Mouse (Mus musculus): ENCODE data around the gene Cxcl14. TPM values are rescaled to one million over a fixed set of nuclear protein-coding genes. Genes with fewer than 3 reads are reported as not detected.
A peak's percentile ranks its signal among the peaks of the same experiment; 100 is the strongest.

Gene Cxcl14
- polyA plus RNA-seq (2012; ENCODE audit: insufficient read depth, insufficient read length, missing spikeins), result 0.73 and 1.5 TPM in 2 replicates

DNA sequence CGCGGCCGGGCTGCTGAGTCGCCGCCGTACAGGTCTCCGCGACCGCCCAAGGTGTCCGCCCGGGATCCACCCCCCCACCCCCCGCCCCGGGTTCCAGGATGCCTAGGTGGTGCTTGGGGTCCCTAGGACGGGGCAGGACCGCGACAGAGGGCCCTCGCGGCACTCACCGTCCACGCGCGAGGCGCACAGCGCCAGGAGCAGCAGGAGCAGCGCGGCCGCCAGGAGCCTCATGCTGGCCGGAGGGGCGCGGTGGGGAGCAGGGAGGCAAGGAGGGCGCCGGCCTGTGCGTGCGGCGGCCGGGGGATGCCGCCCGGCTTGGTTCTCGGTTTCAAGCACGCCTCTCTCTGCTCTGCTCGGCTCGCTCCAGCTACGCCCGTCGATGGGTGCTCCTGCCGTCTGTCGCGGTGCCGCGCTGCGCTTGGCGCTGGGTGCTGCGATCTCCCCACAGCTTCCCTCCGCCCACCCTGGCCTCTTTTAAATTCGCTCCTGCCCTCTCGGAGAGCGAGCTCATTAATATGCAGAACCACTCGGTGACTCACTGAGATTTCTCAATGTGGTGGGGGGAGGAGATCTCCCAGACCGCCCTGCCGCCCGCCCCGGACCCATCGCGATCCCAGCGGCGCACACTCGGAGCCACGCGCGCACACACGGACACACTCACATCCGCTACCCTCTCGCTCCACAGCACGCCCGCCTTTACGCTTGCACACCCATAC is at the start of gene Cxcl14:
Gene Cxcl14, minus strand, starts transcription at position 609 of the 716 bp plus-strand sequence.
- TF ChIP-seq CTCF (IDR thresholded peaks at IDR 0.05; ENCODE audit: low read depth, low read length) (no peak), POLR2A (IDR thresholded peaks at IDR 0.05; ENCODE audit: borderline replicate concordance, low read depth, low read length) (no peak)
- H3K27ac ChIP-seq (ENCODE audit: insufficient read depth, low read depth, low read length), result no peak within 1 kb of the TSS

DNA sequence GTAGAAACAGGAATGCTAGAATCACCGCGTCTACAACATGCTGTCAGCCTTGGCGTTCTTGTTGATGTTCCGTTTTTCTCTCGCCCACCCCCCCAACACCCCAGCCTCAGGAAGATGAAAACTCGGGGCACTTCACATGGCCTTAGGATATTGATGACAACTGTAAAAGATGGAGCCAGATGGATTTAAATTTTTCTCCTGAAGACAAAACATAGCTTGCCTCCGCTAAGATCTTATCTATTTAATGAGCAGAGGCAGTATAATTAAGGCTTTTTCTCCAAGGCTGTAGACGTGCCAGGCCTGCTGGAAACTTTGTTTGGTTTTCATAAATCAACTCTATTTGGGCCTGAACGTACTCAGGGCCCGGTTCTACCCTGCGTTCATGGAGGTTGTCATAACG is 48.0 kb upstream of the Cxcl14 start:
- no peak overlapping the region for H3K27ac ChIP-seq (ENCODE audit: insufficient read depth, low read depth, low read length)
- H3K4me3 ChIP-seq (ENCODE audit: insufficient read depth, low read length), result no peak overlapping the region
- H3K4me1 ChIP-seq (ENCODE audit: control insufficient read depth, insufficient read depth, low read length), result no peaks in the 10 kb centered on the region
- TF ChIP-seq CTCF (IDR thresholded peaks at IDR 0.05; ENCODE audit: low read depth, low read length), result no peak
- no peak for TF ChIP-seq POLR2A (IDR thresholded peaks at IDR 0.05; ENCODE audit: borderline replicate concordance, low read depth, low read length)

More for the DNA sequence above, at the start of gene Cxcl14:
- Histone ChIP-seq H3K4me1 (ENCODE audit: control insufficient read depth, insufficient read depth, low read length) (no peaks in the 10 kb centered on the region), H3K4me3 (ENCODE audit: insufficient read depth, low read length) (peak within 1 kb of the TSS; percentile 44)

GRCm38 (mm10) chr13:56342491-56342890 is 46.1 kb upstream of the Cxcl14 start:
- Histone ChIP-seq H3K4me3 (ENCODE audit: insufficient read depth, low read length) (no peak overlapping the region), H3K27ac (ENCODE audit: insufficient read depth, low read depth, low read length) (no peak overlapping the region), H3K4me1 (ENCODE audit: control insufficient read depth, insufficient read depth, low read length) (no peaks in the 10 kb centered on the region)
- no peak for TF ChIP-seq POLR2A (IDR thresholded peaks at IDR 0.05; ENCODE audit: borderline replicate concordance, low read depth, low read length)
- TF ChIP-seq CTCF (IDR thresholded peaks at IDR 0.05; ENCODE audit: low read depth, low read length), result no peak

DNA sequence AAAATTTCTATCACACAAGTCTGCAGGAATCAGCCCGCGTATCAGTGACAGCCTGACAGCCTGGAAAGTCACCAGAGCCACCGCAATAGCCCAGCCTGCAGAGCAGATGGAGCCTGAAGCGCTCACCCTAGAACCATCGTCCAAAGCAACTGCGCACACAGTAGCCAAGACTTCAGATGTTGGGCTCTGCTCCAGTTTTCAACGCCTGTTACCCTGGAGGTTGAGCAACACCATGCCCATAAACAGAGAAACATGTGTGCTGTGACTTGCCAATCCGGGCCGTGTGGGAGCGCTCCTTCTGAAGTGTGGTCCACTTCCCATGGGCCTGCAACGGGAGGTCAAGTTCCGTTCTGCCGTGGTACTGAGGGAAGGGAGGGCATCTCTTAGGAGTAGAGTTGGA is 44.2 kb upstream of the Cxcl14 start:
- Histone ChIP-seq H3K4me1 (ENCODE audit: control insufficient read depth, insufficient read depth, low read length) (no peaks in the 10 kb centered on the region), H3K4me3 (ENCODE audit: insufficient read depth, low read length) (no peak overlapping the region), H3K27ac (ENCODE audit: insufficient read depth, low read depth, low read length) (no peak overlapping the region)
- TF ChIP-seq CTCF (IDR thresholded peaks at IDR 0.05; ENCODE audit: low read depth, low read length) (no peak), POLR2A (IDR thresholded peaks at IDR 0.05; ENCODE audit: borderline replicate concordance, low read depth, low read length) (no peak)

- TF ChIP-seq POLR2A (IDR thresholded peaks at IDR 0.05; ENCODE audit: borderline replicate concordance, low read depth, low read length), result no peak
- TF ChIP-seq CTCF (IDR thresholded peaks at IDR 0.05; ENCODE audit: low read depth, low read length), result no peak
- Histone ChIP-seq H3K27ac (ENCODE audit: insufficient read depth, low read depth, low read length) (no peak overlapping the region), H3K4me3 (ENCODE audit: insufficient read depth, low read length) (no peak overlapping the region), H3K4me1 (ENCODE audit: control insufficient read depth, insufficient read depth, low read length) (peaks cover 5% of the 10 kb centered on the region)
These were observed 43.5 kb upstream of the Cxcl14 start for GRCm38 (mm10) chr13:56339816-56340215.

- no peak overlapping the region for H3K4me3 ChIP-seq (ENCODE audit: insufficient read depth, low read length)
- no peak for TF ChIP-seq CTCF (IDR thresholded peaks at IDR 0.05; ENCODE audit: low read depth, low read length)
- no peak for TF ChIP-seq POLR2A (IDR thresholded peaks at IDR 0.05; ENCODE audit: borderline replicate concordance, low read depth, low read length)
- peaks cover 13% of the 10 kb centered on the region for H3K4me1 ChIP-seq (ENCODE audit: control insufficient read depth, insufficient read depth, low read length)
- no peak overlapping the region for H3K27ac ChIP-seq (ENCODE audit: insufficient read depth, low read depth, low read length)
These were observed 40.6 kb upstream of the Cxcl14 start for GRCm38 (mm10) chr13:56336982-56337381.

DNA sequence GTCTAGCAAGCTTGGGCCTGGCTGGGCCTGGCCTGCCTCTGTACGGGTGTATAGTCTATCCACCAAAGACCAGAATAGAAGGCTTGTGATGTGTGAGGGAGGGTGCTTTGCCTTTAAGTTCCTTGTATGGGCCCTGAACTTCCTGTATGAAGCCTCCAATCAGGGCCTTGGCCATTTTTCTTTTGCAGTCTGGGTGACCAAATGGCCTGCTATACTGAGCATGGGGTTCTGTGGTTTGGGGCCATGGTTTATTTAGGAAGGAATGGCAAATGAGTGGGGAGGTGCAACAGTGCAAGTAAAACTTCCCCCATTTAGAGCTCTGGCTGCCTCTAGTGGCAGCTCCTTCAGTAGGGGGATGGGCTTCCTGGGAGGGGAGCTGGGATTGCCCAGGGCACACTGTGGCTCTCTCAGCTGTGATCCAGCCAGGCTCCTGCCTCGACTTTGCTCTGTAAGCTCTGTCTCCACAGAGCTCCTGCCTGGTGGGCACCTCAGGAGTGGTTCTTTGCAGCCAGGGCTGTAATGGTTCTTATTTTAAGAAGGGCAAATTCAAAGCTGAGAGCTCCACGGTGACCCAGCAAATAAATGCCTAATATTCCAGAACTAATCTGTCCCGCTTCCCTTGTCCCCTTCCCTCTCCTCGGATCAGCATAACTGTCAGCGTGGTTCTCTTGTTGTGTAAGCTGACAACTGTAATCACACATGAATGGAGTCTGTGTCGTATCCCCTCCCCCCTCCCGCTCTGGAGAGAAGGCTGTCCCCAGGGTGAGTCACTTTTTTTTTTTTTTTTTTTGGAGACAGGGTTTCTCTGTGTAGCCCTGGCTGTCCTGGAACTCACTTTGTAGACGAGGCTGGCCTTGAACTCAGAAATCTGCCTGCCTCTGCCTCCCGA is 38.7 kb upstream of the Cxcl14 start:
- Histone ChIP-seq H3K4me3 (ENCODE audit: insufficient read depth, low read length) (no peak overlapping the region), H3K27ac (ENCODE audit: insufficient read depth, low read depth, low read length) (peak overlapping the region; percentile 66), H3K4me1 (ENCODE audit: control insufficient read depth, insufficient read depth, low read length) (peaks cover 13% of the 10 kb centered on the region)
- no peak for TF ChIP-seq CTCF (IDR thresholded peaks at IDR 0.05; ENCODE audit: low read depth, low read length)
- no peak for TF ChIP-seq POLR2A (IDR thresholded peaks at IDR 0.05; ENCODE audit: borderline replicate concordance, low read depth, low read length)

DNA sequence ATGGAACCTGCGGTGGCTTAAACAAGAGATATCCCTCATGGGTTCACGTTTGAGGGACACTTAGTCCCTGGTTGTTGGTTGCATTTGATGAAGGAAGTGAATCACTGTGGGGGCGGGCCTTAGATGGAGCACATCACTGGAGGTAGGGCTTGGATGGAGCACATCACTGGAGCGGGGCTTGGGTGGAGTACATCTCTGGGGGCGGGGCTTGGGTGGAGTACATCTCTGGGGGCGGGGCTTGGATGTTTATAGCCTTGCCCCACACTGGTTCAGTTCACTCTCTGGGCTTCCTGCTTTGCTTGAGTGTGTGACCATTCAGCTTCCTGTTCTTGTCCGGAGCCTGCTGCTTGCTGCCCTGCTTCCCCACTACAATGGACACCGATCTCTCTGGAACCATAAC is 37.9 kb upstream of the Cxcl14 start:
- Histone ChIP-seq H3K4me3 (ENCODE audit: insufficient read depth, low read length) (no peak overlapping the region), H3K4me1 (ENCODE audit: control insufficient read depth, insufficient read depth, low read length) (peaks cover 13% of the 10 kb centered on the region), H3K27ac (ENCODE audit: insufficient read depth, low read depth, low read length) (peak overlapping the region; percentile 66)
- no peak for TF ChIP-seq POLR2A (IDR thresholded peaks at IDR 0.05; ENCODE audit: borderline replicate concordance, low read depth, low read length)
- no peak for TF ChIP-seq CTCF (IDR thresholded peaks at IDR 0.05; ENCODE audit: low read depth, low read length)

- H3K4me1 ChIP-seq (ENCODE audit: control insufficient read depth, insufficient read depth, low read length), result peaks cover 13% of the 10 kb centered on the region
- TF ChIP-seq POLR2A (IDR thresholded peaks at IDR 0.05; ENCODE audit: borderline replicate concordance, low read depth, low read length), result no peak
- no peak for TF ChIP-seq CTCF (IDR thresholded peaks at IDR 0.05; ENCODE audit: low read depth, low read length)
- H3K4me3 ChIP-seq (ENCODE audit: insufficient read depth, low read length), result no peak overlapping the region
These were observed 36.0 kb upstream of the Cxcl14 start for GRCm38 (mm10) chr13:56332356-56332755.

More at GRCm38 (mm10) chr13:56332356-56332755, 36.0 kb upstream of the Cxcl14 start:
- H3K27ac ChIP-seq (ENCODE audit: insufficient read depth, low read depth, low read length), result no peak overlapping the region
